Mouse (Mus musculus) heart, embryonic 14.5 days (tissue): ENCODE data around the gene Fdx1l. TPM values are rescaled to one million over a fixed set of nuclear protein-coding genes. Genes with fewer than 3 reads are reported as not detected.

Experiments
- ATAC-seq: fragments of 200-750 bp; cut with Nextera tagmentation; 2 replicates; pipeline ENCODE4 v1.8.0; 2017; ENCODE audit warnings: low read depth, moderate TSS enrichment; ENCODE audit not compliant: insufficient number of reproducible peaks, insufficient read depth, low FRiP score
- H3K27ac ChIP-seq, 2 experiments: fragments of 200-500 bp in 1 of 2; fragments of 300-500 bp in 1 of 2; sonication (generic) in 1 of 2; replicated peaks in 1 of 2; 2 replicates each; pipeline ENCODE4 v1.5.1; 2012 to 2014; ENCODE audit warnings: low read depth in 2 of 2, low read length in 2 of 2, control low read depth in 1 of 2, mild to moderate bottlenecking in 1 of 2, mixed read lengths in 1 of 2; ENCODE audit not compliant: control insufficient read depth in 1 of 2, insufficient read depth in 1 of 2
- H3K27me3 ChIP-seq: fragments of 300-500 bp; sonication (generic); 2 replicates; pipeline ENCODE4 v1.6.1; 2014; ENCODE audit warnings: mild to moderate bottlenecking, low read length, control low read depth; ENCODE audit not compliant: control insufficient read depth, insufficient read depth
- H3K36me3 ChIP-seq: fragments of 300-500 bp; sonication (generic); 2 replicates; pipeline ENCODE4 v1.6.1; 2014; ENCODE audit warnings: mild to moderate bottlenecking, control low read depth, low read length, mixed read lengths; ENCODE audit not compliant: control insufficient read depth, insufficient read depth
- H3K4me1 ChIP-seq, 2 experiments: fragments of 200-500 bp in 1 of 2; fragments of 300-500 bp in 1 of 2; sonication (generic) in 1 of 2; 2 replicates each; pipeline ENCODE4 v1.6.1; 2012 to 2014; ENCODE audit warnings: low read length in 2 of 2, control low read depth in 1 of 2, mixed read lengths in 1 of 2; ENCODE audit not compliant: control insufficient read depth in 2 of 2, insufficient read depth in 2 of 2
- H3K4me2 ChIP-seq: fragments of 300-500 bp; sonication (generic); 2 replicates; pipeline ENCODE4 v1.6.1; 2014; ENCODE audit warnings: mild to moderate bottlenecking, low read length
- H3K4me3 ChIP-seq, 2 experiments: fragments of 200-500 bp in 1 of 2; fragments of 300-500 bp in 1 of 2; sonication (generic) in 1 of 2; 2 replicates each; pipeline ENCODE4 v1.5.1; 2012 to 2014; ENCODE audit warnings: low read length in 2 of 2, mild to moderate bottlenecking in 2 of 2, control low read depth in 1 of 2, low read depth in 1 of 2, moderate library complexity in 1 of 2; ENCODE audit not compliant: control insufficient read depth in 1 of 2, insufficient read depth in 1 of 2
- H3K9ac ChIP-seq: fragments of 300-500 bp; sonication (generic); 2 replicates; pipeline ENCODE4 v1.6.1; 2014; ENCODE audit warnings: mild to moderate bottlenecking, low read length
- H3K9me3 ChIP-seq: fragments of 300-500 bp; sonication (generic); 2 replicates; pipeline ENCODE4 v1.6.1; 2016; ENCODE audit warnings: low read length, control low read depth; ENCODE audit not compliant: control insufficient read depth
- WGBS: fragments of 180-500 bp; shearing (Covaris S2); extraction: QIAGEN DNeasy Blood & Tissue Kit; methylation state at CpG from one replicate; pipeline ENCODE4 v1.1.7; 2014; 5-methylcytosine and 5-hydroxymethylcytosine counted together
- polyA plus RNA-seq: library from polyadenylated mRNA; unstranded; fragments of >200 nt; fragmentation: Nextera tagmentation; extraction: Ambion mirVana; gene quantifications from 2 replicates; pipeline ENCODE4 v1.2.1, GENCODE M21; 2014

Gene Fdx1l
- polyA plus RNA-seq, 1 experiment from 2014 or later: 50.8 TPM

DNA sequence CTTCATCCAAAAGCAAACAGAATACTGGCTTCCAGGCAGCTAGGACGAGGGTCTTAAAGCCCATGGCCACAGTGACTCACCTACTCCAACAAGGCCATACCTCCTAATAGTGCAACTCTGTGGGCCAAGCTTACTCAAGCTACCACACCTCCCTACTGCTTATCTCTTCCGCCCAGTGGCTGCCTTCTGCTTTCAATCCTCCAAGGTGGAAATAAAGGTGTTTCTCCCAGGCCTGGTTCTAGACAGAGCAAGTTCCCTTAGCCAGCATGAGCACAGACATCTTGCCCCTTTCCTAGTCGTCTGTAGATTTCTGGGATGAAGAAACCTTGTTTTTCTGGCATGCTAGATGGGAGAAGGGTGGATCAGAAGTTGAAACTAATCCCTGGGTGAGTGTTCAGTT is 33.6 kb downstream of the Fdx1l start:
- ATAC-seq: no peak
- Histone ChIP-seq H3K4me2 (no peak overlapping the region), H3K9ac (no peak overlapping the region), H3K4me3 (no peak overlapping the region), H3K9me3 (peaks cover 3% of the 10 kb centered on the region; the same call in 1 of the 2 replicates), H3K36me3 (no peaks in the 10 kb centered on the region), H3K27me3 (peaks cover 42% of the 10 kb centered on the region), H3K27ac (no peak overlapping the region), H3K4me1 (peaks cover 16 to 21% of the 10 kb centered on the region in 2 experiments)
- WGBS: 73% methylated on average over 3 of the region's 3 CpGs

DNA sequence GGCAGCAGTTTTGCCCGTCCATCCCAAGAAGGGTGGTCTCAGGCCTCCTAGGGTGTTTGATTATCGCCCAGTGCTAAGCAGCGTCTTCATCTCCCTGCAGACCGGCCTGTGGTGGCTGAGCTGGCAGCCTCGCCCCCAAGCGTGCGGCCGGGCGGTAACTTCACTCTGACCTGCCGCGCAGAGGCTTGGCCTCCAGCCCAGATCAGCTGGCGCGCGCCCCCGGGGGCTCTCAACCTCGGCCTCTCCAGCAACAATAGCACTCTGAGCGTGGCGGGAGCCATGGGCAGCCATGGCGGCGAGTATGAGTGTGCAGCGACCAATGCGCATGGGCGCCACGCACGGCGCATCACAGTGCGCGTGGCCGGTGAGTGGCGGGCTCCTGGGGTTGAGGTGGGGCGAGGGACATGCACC is 35.9 kb downstream of the Fdx1l start:
- peaks cover 64% of the 10 kb centered on the region for H3K27me3 ChIP-seq
- H3K4me1 ChIP-seq: peaks cover 24 to 32% of the 10 kb centered on the region in 2 experiments
- H3K9me3 ChIP-seq: peaks cover 3% of the 10 kb centered on the region; the same call in 1 of the 2 replicates
- no peaks in the 10 kb centered on the region for H3K36me3 ChIP-seq
- peak overlapping the region; percentile 36 to 42 for H3K4me3 ChIP-seq
- ATAC-seq: peak; percentile 61
- 3% methylated on average over 31 of the region's 31 CpGs for WGBS
- H3K27ac ChIP-seq: peak overlapping the region in 1 of 2 experiments; percentile 47; a peak in 1 of 4 replicates
- peak overlapping the region; percentile 71 for H3K4me2 ChIP-seq
- H3K9ac ChIP-seq: peak overlapping the region; percentile 16; the same call in 1 of the 2 replicates

DNA sequence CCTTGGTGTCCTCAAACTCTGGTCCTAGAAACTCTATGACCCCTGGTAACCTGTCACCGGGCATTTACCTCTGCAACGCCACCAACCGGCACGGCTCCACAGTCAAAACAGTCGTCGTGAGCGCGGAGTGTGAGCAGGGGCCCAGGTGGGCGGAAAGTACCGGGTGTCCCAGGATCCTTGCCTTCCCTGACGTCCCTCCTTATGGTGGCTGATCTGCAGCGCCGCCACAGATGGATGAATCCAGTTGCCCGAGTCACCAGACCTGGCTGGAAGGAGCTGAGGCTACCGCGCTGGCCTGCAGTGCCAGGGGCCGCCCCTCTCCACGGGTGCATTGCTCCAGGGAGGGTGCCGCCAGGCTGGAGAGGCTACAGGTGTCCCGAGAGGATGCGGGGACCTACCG is 36.7 kb downstream of the Fdx1l start:
- no peaks in the 10 kb centered on the region for H3K36me3 ChIP-seq
- H3K9ac ChIP-seq: 0 out of 2 replicates have a peak overlapping the region, but pooled peaks have one; percentile 19
- H3K4me1 ChIP-seq: peaks cover 25 to 40% of the 10 kb centered on the region in 2 experiments
- H3K9me3 ChIP-seq: peaks cover 3% of the 10 kb centered on the region; the same call in 1 of the 2 replicates
- 3% methylated on average over 22 of the region's 22 CpGs for WGBS
- peak overlapping the region in 1 of 2 experiments; percentile 36; a peak in 2 of 4 replicates for H3K4me3 ChIP-seq
- H3K27ac ChIP-seq: no peak overlapping the region
- peaks cover 73% of the 10 kb centered on the region for H3K27me3 ChIP-seq
- no peak for ATAC-seq
- peak overlapping the region; percentile 71 for H3K4me2 ChIP-seq

DNA sequence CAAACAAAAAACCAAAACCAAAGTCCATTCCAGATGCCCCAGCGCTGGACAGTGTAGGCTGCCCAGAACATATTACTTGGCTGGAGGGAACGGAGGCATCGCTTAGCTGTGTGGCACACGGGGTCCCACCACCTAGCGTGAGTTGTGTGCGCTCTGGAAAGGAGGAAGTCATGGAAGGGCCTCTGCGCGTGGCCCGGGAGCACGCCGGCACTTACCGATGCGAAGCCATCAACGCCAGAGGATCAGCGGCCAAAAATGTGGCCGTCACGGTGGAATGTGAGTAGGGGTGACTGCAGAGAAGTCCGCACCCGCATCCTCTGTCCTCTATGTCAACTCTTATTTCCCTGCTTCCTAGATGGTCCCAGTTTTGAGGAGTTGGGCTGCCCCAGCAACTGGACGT is 37.3 kb downstream of the Fdx1l start:
- Histone ChIP-seq H3K4me2 (peak overlapping the region; percentile 71; the same call in 1 of the 2 replicates), H3K9ac (no peak overlapping the region), H3K36me3 (no peaks in the 10 kb centered on the region), H3K9me3 (peaks cover 3% of the 10 kb centered on the region; the same call in 1 of the 2 replicates), H3K27ac (no peak overlapping the region), H3K4me3 (peak overlapping the region in 1 of 2 experiments; percentile 36; a peak in 1 of 4 replicates), H3K27me3 (peaks cover 75% of the 10 kb centered on the region), H3K4me1 (peaks cover 26 to 42% of the 10 kb centered on the region in 2 experiments)
- ATAC-seq: no peak
- WGBS: 6% methylated on average over 20 of the region's 20 CpGs

DNA sequence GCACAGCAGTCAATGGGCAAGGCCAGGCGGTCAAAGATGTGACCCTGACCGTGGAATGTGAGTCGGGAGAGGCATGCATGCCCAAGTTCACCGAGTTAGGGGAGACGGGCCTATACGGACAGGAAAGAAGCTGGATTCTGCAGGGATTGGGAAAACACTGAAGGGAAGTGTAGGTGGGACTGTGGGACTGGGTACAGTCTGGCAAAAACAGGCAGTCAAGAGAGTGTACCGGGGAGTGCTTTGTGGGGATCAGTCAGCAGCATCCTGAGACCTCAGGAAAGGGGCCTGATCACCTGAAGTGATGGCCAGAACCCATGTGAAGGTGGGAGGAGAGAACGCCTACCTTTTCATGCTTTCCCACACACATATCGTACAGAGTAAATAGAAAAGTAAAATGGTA is 37.8 kb downstream of the Fdx1l start:
- Histone ChIP-seq H3K9ac (no peak overlapping the region), H3K4me3 (no peak overlapping the region), H3K4me1 (peaks cover 28 to 43% of the 10 kb centered on the region in 2 experiments), H3K27me3 (peaks cover 75% of the 10 kb centered on the region), H3K27ac (no peak overlapping the region), H3K9me3 (peaks cover 3% of the 10 kb centered on the region; the same call in 1 of the 2 replicates), H3K4me2 (no peak overlapping the region), H3K36me3 (no peaks in the 10 kb centered on the region)
- no peak for ATAC-seq
- WGBS: 32% methylated on average over 9 of the region's 9 CpGs

DNA sequence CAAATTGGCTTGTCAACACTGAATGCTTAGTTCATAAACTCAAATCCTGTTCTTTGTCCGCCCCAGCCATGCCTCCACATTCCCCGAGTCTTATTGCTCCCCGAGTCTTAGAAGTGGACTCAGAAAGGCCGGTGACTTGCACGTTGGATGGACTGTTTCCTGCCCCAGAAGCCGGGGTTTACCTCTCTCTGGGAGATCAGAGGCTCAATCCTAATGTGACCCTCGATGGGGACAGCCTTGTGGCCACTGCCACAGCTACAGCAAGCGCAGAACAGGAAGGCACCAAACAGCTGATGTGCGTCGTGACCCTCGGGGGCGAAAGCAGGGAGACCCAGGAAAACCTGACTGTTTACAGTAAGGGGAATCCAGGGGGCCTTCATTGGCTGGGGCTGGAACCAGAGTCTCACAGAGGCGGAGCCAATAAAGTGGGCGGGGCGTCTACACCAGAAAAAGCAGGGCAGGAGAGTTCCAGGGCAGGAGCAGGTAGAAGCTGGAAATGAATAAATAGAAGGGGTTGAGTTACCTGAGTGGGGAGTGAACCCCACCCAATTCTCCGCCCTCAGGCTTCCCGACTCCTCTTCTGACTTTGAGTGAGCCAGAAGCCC is 38.8 kb downstream of the Fdx1l start:
- Histone ChIP-seq H3K4me3 (no peak overlapping the region), H3K27ac (no peak overlapping the region), H3K36me3 (no peaks in the 10 kb centered on the region), H3K9ac (no peak overlapping the region), H3K27me3 (peaks cover 80% of the 10 kb centered on the region), H3K4me1 (peaks cover 35 to 53% of the 10 kb centered on the region in 2 experiments), H3K9me3 (peaks cover 3% of the 10 kb centered on the region; the same call in 1 of the 2 replicates), H3K4me2 (no peak overlapping the region)
- ATAC-seq: no peak
- 5% methylated on average over 17 of the region's 17 CpGs for WGBS

DNA sequence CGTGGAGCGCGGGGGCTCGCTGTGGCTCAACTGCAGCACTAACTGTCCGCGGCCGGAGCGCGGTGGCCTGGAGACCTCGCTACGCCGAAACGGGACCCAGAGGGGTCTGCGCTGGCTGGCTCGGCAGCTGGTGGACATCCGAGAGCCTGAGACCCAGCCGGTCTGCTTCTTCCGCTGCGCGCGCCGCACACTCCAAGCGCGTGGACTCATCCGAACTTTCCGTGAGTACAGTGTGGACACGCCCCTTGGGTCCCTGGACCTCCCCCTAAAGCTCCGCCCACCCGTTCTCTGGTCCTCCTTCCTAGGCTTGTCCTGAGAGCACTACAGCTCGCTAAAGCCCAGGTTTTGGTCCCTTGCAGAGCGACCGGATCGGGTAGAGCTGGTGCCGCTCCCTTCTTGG is 40.3 kb downstream of the Fdx1l start:
- H3K27ac ChIP-seq: no peak overlapping the region
- no peaks in the 10 kb centered on the region for H3K9me3 ChIP-seq
- H3K27me3 ChIP-seq: peaks cover 71% of the 10 kb centered on the region
- peak overlapping the region; percentile 54 to 55 for H3K4me3 ChIP-seq
- H3K36me3 ChIP-seq: no peaks in the 10 kb centered on the region
- peak overlapping the region; percentile 83 for H3K4me2 ChIP-seq
- peak; percentile 27; the same call in 1 of the 2 replicates for ATAC-seq
- H3K4me1 ChIP-seq: peaks cover 39 to 58% of the 10 kb centered on the region in 2 experiments
- peak overlapping the region; percentile 65 for H3K9ac ChIP-seq
- whole genome bisulfite sequencing: 1% methylated on average over 34 of the region's 34 CpGs
